In genomic region chr2:92750672-92751071, GRCm38 (mm10) we compare ENCODE assay signal across 10 mouse cellular contexts.
DNase-seq lines count a peak whose midpoint lies in the region; ATAC-seq and TF ChIP-seq lines count a peak whose summit lies in the region.
"Had no signal": no experiment of that assay in that cellular context is flagged by ENCODE, and none has a peak within 500 bp of the region (broad histone marks: within the 10 kb centered on the region; RNA-seq: fewer than 3 reads in every experiment).

No protein-coding gene starts in this region.

- H3ac ChIP-seq in C2C12 (ENCODE audit: control insufficient read depth, insufficient read length, low read depth): no peak overlapping the region

- DNase-seq in heart, embryonic 10.5 days (ENCODE audit: low spot score): peak; percentile 48
- DNase-seq in heart, postnatal 10 days: no peak
- DNase-seq in lung, postnatal 25 days (ENCODE audit: low spot score): peak; percentile 30
- no peak for DNase-seq in layer of hippocampus, adult 2 months (ENCODE audit: low spot score in 2 of 2)
- DNase-seq in forebrain, postnatal 0 days: no peak
- no peak for DNase-seq in cerebellum, postnatal 4 days (ENCODE audit: low spot score in 2 of 2)
- DNase-seq: cerebellum, adult 2 months had no signal

- peaks cover 10% of the 10 kb centered on the region; the same call in 1 of the 2 replicates for H3K27me3 ChIP-seq in heart, embryonic 10.5 days (ENCODE audit: insufficient read depth, poor library complexity, severe bottlenecking)
- no peaks in the 10 kb centered on the region for H3K27me3 ChIP-seq in C2C12 (ENCODE audit: control insufficient read depth, insufficient read depth, insufficient read length)
- H3K27me3 ChIP-seq in kidney, embryonic 14.5 days (ENCODE audit: control insufficient read depth, insufficient read depth, low read length): no peaks in the 10 kb centered on the region
- no peaks in the 10 kb centered on the region for H3K27me3 ChIP-seq in forebrain, postnatal 0 days (ENCODE audit: insufficient read depth, low read length)
- H3K27me3 ChIP-seq: stomach, embryonic 15.5 days had no signal

- 51% methylated on average over 4 of the region's 4 CpGs for WGBS in heart, embryonic 10.5 days
- 26% methylated on average over 4 of the region's 4 CpGs for WGBS in kidney, embryonic 14.5 days
- 75% methylated on average over 4 of the region's 4 CpGs for WGBS in forebrain, postnatal 0 days

- no peaks in the 10 kb centered on the region for H3K9me3 ChIP-seq in heart, embryonic 10.5 days
- no peaks in the 10 kb centered on the region for H3K9me3 ChIP-seq in kidney, embryonic 14.5 days (ENCODE audit: control insufficient read depth, low read length)
- H3K9me3 ChIP-seq in forebrain, postnatal 0 days (ENCODE audit: low read length): no peaks in the 10 kb centered on the region
- H3K9me3 ChIP-seq: stomach, embryonic 15.5 days had no signal

- H3K9ac ChIP-seq in kidney, embryonic 14.5 days (ENCODE audit: low read depth, low read length): no peak overlapping the region
- H3K9ac ChIP-seq in forebrain, postnatal 0 days: no peak overlapping the region
- H3K9ac ChIP-seq: stomach, embryonic 15.5 days had no signal

- peak overlapping the region; percentile 47; the same call in 1 of the 2 replicates for H3K27ac ChIP-seq in heart, embryonic 10.5 days
- H3K27ac ChIP-seq in kidney, embryonic 14.5 days (ENCODE audit: low read depth, low read length): no peak overlapping the region; the same call in 1 of the 2 replicates
- no peak overlapping the region for H3K27ac ChIP-seq in layer of hippocampus, adult 2 months
- H3K27ac ChIP-seq in forebrain, postnatal 0 days (ENCODE audit: low read depth, low read length): no peak overlapping the region
- H3K27ac ChIP-seq: stomach, embryonic 15.5 days had no signal

- no peak for TF ChIP-seq CTCF in C2C12 (IDR thresholded peaks at IDR 0.05; ENCODE audit: control insufficient read depth, insufficient read depth, insufficient read length)
- TF ChIP-seq CTCF in layer of hippocampus, adult 2 months (conservative IDR thresholded peaks at IDR 0.05): no peak
- TF ChIP-seq CTCF in forebrain, postnatal 0 days (IDR thresholded peaks at IDR 0.05; ENCODE audit: low read depth): no peak

- H3K36me3 ChIP-seq in heart, embryonic 10.5 days: no peaks in the 10 kb centered on the region
- H3K36me3 ChIP-seq in C2C12 (ENCODE audit: control insufficient read depth, insufficient read depth): peaks cover 42% of the 10 kb centered on the region
- H3K36me3 ChIP-seq in kidney, embryonic 14.5 days (ENCODE audit: control insufficient read depth, insufficient read depth, low read length): no peaks in the 10 kb centered on the region
- no peaks in the 10 kb centered on the region for H3K36me3 ChIP-seq in forebrain, postnatal 0 days (ENCODE audit: insufficient read depth)
- H3K36me3 ChIP-seq: stomach, embryonic 15.5 days had no signal

- peaks cover 32% of the 10 kb centered on the region for H3K79me3 ChIP-seq in C2C12 (ENCODE audit: low read depth)

- intact Hi-C loops in heart, postnatal 10 days (cut with DNase I): loop anchor here (5.0 kb wide), 2 partner anchors 52 to 263 kb away; no protein-coding TSS in a partner anchor

- ATAC-seq in kidney, embryonic 14.5 days (ENCODE audit: low FRiP score, low TSS enrichment): peak; percentile 60
- no peak for ATAC-seq in forebrain, postnatal 0 days

- no peak overlapping the region for H3K4me3 ChIP-seq in heart, embryonic 10.5 days
- H3K4me3 ChIP-seq in C2C12 (ENCODE audit: insufficient read depth, poor library complexity, severe bottlenecking): no peak overlapping the region
- H3K4me3 ChIP-seq in kidney, embryonic 14.5 days (ENCODE audit: low read length): no peak overlapping the region
- H3K4me3 ChIP-seq in layer of hippocampus, adult 2 months: no peak overlapping the region
- no peak overlapping the region for H3K4me3 ChIP-seq in forebrain, postnatal 0 days (ENCODE audit: low read depth, low read length)
- H3K4me3 ChIP-seq: stomach, embryonic 15.5 days had no signal

- no peak overlapping the region for H3K4me2 ChIP-seq in kidney, embryonic 14.5 days (replicated peaks; ENCODE audit: low read depth, low read length)
- no peak overlapping the region for H3K4me2 ChIP-seq in forebrain, postnatal 0 days (ENCODE audit: low read depth)
- H3K4me2 ChIP-seq: stomach, embryonic 15.5 days had no signal

- peaks cover 69% of the 10 kb centered on the region for H3K79me2 ChIP-seq in C2C12 (ENCODE audit: control insufficient read depth, insufficient read depth)

- peaks cover 16% of the 10 kb centered on the region for H3K4me1 ChIP-seq in heart, embryonic 10.5 days
- 0 out of 2 replicates have a peak, but pooled peaks cover 5% of the 10 kb centered on the region for H3K4me1 ChIP-seq in kidney, embryonic 14.5 days (ENCODE audit: control insufficient read depth, insufficient read depth, low read length)
- no peaks in the 10 kb centered on the region for H3K4me1 ChIP-seq in forebrain, postnatal 0 days (ENCODE audit: insufficient read depth)

TF ChIP-seq in C2C12, 6 proteins besides CTCF, POLR2A, EP300 and RAD21:
- TF ChIP-seq MYOD1 (IDR thresholded peaks at IDR 0.05; ENCODE audit: control insufficient read depth, insufficient read length, low read depth): peak; percentile 22
- peak; percentile 69 for TF ChIP-seq CEBPB (IDR thresholded peaks at IDR 0.05; ENCODE audit: low read depth)
- peak; percentile 33 for TF ChIP-seq MAX (IDR thresholded peaks at IDR 0.05)
- no peak for TF ChIP-seq USF1 (IDR thresholded peaks at IDR 0.05; ENCODE audit: low read depth)
- TF ChIP-seq MYOG (IDR thresholded peaks at IDR 0.05; ENCODE audit: control insufficient read depth, extremely low read depth, insufficient read length): no peak
- peak; percentile 9 for TF ChIP-seq FOSL1 (IDR thresholded peaks at IDR 0.05; ENCODE audit: insufficient read depth, low read length, poor library complexity, severe bottlenecking)
TF ChIP-seq in C2C12: peak in this region for 4.

Comparison
In these comparisons a context has a peak if more than half of its experiments do, and no peak if none do; other contexts are left out.
1. DNase-seq: peak in heart, embryonic 10.5 days (single experiment) and lung, postnatal 25 days (single experiment); none in heart, postnatal 10 days (0 of 2), layer of hippocampus, adult 2 months (0 of 2), forebrain, postnatal 0 days (single experiment) and cerebellum, postnatal 4 days (0 of 2).